Mouse (Mus musculus): ENCODE results near the gene Pank4.
A peak's percentile ranks its signal among the peaks of the same experiment; 100 is the strongest.

Gene Pank4

GRCm38 (mm10) chr4:154943323-154944039, 20.4 kb upstream of the Pank4 start:
- DNase-seq: no peak

GRCm38 (mm10) chr4:154944121-154944590, 19.8 kb upstream of the Pank4 start:
- DNase-seq: peak; percentile 87

GRCm38 (mm10) chr4:154946319-154946718, 17.6 kb upstream of the Pank4 start:
- DNase-seq: peak; percentile 53

GRCm38 (mm10) chr4:154948066-154948939, 15.6 kb upstream of the Pank4 start:
- DNase-seq: peak; percentile 35

GRCm38 (mm10) chr4:154948940-154949588, 14.9 kb upstream of the Pank4 start:
- DNase-seq: no peak

GRCm38 (mm10) chr4:154949589-154949982, 14.3 kb upstream of the Pank4 start:
- no peak for DNase-seq

GRCm38 (mm10) chr4:154952461-154953241, 11.3 kb upstream of the Pank4 start:
- no peak for DNase-seq

GRCm38 (mm10) chr4:154956604-154957003, 7.3 kb upstream of the Pank4 start:
- no peak for DNase-seq

GRCm38 (mm10) chr4:154957289-154957993, 6.5 kb upstream of the Pank4 start:
- peak; percentile 82 for DNase-seq

- DNase-seq: peak; percentile 57
Observed at GRCm38 (mm10) chr4:154958171-154958570, 5.8 kb upstream of the Pank4 start.

- no peak for DNase-seq
Observed at GRCm38 (mm10) chr4:154958621-154959020, 5.3 kb upstream of the Pank4 start.

- DNase-seq: no peak
Observed at GRCm38 (mm10) chr4:154960021-154960689, 3.8 kb upstream of the Pank4 start.

GRCm38 (mm10) chr4:154960690-154961225, 3.2 kb upstream of the Pank4 start, which contains the start of gene Hes5:
TSS of gene Hes5 (plus strand) at chr4:154960923.
- DNase-seq: peak; percentile 63

- no peak for DNase-seq
Observed at GRCm38 (mm10) chr4:154961226-154961738, 2.6 kb upstream of the Pank4 start.

- no peak for DNase-seq
Observed at GRCm38 (mm10) chr4:154961911-154962310, 2.0 kb upstream of the Pank4 start.

- no peak for DNase-seq
Observed at GRCm38 (mm10) chr4:154962683-154963082, 1.2 kb upstream of the Pank4 start.

GRCm38 (mm10) chr4:154963190-154963836, 610 bp upstream of the Pank4 start:
- DNase-seq: peak; percentile 69

GRCm38 (mm10) chr4:154964581-154965235, 785 bp downstream of the Pank4 start:
- DNase-seq: no peak

GRCm38 (mm10) chr4:154965856-154966255, 1.9 kb downstream of the Pank4 start:
- DNase-seq: no peak

Data from right cerebral cortex, adult 18-20 months (tissue).